Mouse (Mus musculus): ENCODE results near the gene Psme3.
A peak's percentile ranks its signal among the peaks of the same experiment; 100 is the strongest.
"Not testable (repeated sequence)": the region's sequence is repeated elsewhere in the genome, so short reads cannot be mapped to it uniquely, and the experiment has no call there.

The Psme3 gene

GRCm38 (mm10) chr11:101312150-101312549 lies 3.9 kb upstream of the Psme3 start:
- DNase-seq (ENCODE audit: low spot score in 2 of 2): no peak

DNA sequence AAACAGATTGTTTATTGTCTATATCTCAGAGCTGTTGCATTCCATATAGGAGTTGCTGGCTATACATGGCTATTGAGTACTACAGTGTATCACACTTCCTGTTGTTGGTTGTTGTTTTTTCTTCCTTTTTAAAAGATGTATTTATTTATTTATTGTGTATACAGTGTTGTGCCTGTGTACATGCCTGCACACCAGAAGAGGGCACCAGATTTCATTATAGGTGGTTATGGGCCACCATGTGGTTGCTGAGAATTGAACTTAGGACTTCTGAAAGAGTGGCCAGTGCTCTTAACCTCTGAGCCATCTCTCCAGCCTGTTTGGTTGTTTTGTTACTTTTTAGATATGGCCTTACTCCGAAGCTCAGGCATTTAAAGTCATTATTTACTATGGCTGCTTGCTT lies 1.4 kb upstream of the Psme3 start:
- DNase-seq (ENCODE audit: low spot score in 2 of 2): no peak

DNA sequence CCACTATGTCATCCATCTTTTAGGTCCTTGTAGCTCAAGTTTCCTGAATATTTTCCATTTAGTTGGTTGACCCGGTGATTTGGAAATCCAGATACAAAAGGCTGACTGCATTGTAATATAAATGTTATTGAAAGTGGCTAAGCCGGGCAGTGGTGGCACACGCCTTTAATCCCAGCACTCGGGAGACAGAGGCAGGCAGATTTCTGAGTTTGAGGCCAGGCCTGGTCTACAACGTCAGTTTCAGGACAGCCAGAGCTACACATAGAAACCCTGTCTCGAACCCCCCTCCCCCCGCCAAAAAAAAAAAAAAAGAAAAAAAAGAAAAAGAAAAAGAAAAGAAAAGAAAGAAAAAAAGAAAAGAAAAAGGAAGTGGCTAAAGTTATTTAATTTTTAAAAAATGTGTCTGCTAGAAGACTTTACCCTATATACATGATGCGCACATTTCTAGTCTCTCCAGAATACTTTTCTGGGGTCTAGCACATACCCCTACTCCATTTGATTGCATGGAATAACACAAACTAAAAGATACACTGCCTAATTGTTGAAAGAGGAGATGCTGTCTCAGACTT lies 847 bp upstream of the Psme3 start:
- no peak for DNase-seq (ENCODE audit: low spot score in 2 of 2)

GRCm38 (mm10) chr11:101316501-101316917 lies 496 bp downstream of the Psme3 start:
- DNase-seq (ENCODE audit: low spot score in 2 of 2): no peak

DNA sequence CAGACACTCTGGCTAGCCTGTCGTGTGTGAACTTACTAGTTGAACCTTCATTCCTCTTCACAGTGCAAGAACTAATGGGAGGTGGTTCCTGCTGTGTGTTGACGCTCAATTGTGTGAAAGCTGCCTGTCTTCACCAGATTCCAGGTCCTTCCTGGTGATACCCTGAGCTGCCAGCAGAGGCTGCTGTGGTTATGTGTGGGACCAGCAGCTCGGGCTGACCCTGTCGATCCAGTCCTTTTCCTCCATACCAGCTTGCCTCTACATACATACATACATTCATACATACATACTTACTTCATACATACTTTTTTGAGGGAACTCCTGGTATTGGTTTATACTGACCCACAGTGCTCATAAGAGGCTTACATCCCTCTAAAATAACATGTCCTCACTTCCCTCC lies 7.6 kb downstream of the Psme3 start:
- peak; percentile 59 to 61 for DNase-seq (ENCODE audit: low spot score in 2 of 2)

- DNase-seq (ENCODE audit: low spot score in 2 of 2): no peak
These were observed 8.8 kb downstream of the Psme3 start, which contains the start of gene Aoc2 for GRCm38 (mm10) chr11:101324763-101325162. TSS of gene Aoc2 (plus strand) at chr11:101325063.

DNA sequence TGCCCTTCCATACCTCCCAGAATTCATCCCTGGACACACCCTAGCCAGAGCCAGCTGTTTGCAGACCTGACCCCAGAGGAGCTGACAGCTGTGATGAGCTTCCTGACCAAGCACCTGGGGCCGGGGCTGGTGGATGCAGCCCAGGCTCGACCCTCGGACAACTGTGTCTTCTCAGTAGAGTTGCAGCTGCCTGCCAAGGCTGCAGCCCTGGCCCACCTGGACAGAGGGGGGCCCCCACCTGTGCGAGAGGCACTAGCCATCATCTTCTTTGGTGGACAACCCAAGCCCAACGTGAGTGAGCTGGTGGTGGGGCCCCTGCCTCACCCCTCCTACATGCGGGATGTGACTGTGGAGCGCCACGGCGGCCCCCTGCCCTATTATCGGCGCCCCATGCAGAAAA lies 9.2 kb downstream of the Psme3 start:
- not testable (repeated sequence) for DNase-seq (ENCODE audit: low spot score in 2 of 2)

DNA sequence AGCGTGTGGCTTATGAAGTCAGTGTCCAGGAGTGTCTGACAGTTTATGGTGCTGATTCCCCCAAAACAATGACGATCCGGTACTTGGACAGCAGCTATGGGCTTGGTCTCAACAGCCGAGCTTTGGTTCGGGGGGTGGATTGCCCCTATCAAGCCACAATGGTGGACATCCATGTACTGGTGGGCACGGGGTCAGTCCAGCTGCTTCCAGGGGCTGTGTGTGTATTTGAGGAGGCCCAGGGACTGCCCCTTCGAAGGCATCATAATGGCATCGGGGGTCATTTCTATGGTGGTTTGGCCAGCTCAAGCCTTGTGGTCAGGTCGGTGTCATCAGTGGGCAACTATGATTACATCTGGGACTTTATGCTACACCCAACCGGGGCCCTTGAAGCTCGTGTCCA lies 10.1 kb downstream of the Psme3 start:
- DNase-seq (ENCODE audit: low spot score in 2 of 2): no peak

- no peak for DNase-seq (ENCODE audit: low spot score in 2 of 2)
These were observed 11.3 kb downstream of the Psme3 start for GRCm38 (mm10) chr11:101327311-101327710.

- DNase-seq (ENCODE audit: low spot score in 2 of 2): peak in 1 of 2 experiments; percentile 22
These were observed 13.1 kb downstream of the Psme3 start for GRCm38 (mm10) chr11:101328941-101329635.

GRCm38 (mm10) chr11:101330371-101330924 lies 14.4 kb downstream of the Psme3 start, which contains the start of gene Aoc3:
TSS of gene Aoc3 (plus strand) at chr11:101330605.
- no peak for DNase-seq (ENCODE audit: low spot score in 2 of 2)

- not testable (repeated sequence) for DNase-seq (ENCODE audit: low spot score in 2 of 2)
These were observed 14.9 kb downstream of the Psme3 start for GRCm38 (mm10) chr11:101330961-101331360.

GRCm38 (mm10) chr11:101332537-101332936 lies 16.5 kb downstream of the Psme3 start:
- DNase-seq (ENCODE audit: low spot score in 2 of 2): no peak

DNA sequence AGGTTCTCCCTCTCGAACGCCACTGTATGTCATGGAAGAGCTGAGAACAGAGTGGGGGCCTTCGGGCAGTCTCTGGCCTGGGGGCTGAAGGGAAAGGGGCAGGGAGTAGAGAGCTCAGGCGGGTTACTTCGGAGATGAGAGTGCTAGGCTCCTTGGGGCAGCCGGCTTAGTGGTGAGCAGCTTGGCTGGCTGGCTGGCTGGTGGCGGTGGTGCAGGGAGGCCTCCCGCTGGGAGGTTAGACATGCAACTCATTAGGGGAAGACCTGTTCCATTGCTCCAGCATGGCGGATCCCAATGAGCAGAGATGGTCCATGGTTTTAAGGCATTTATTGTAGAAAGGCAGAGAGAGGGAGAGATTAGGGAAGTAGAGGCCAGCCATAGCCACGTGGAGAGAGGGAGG lies 18.0 kb downstream of the Psme3 start:
- DNase-seq (ENCODE audit: low spot score in 2 of 2): no peak

DNA sequence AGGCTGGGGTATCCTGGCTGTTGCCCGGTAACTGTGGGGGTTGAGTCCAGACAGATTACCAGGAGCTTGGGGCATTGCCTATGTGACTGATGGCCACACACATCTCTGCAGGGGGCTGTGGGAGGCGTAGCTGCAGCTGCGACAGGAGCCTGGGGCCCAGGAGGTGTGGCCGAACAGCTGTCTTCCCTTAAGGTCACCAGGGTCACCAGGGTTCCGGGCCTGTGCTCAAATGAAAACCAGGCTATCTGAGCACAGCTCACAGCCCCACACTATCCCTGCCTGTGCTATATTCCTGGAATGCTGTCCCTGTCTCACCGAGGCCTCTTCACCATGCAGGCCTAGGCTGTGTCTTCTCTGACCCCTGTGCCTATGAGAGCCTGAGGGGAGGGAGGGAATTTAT lies 18.5 kb downstream of the Psme3 start:
- no peak for DNase-seq (ENCODE audit: low spot score in 2 of 2)

GRCm38 (mm10) chr11:101335685-101336084 lies 19.7 kb downstream of the Psme3 start:
- DNase-seq (ENCODE audit: low spot score in 2 of 2): no peak

- DNase-seq (ENCODE audit: low spot score in 2 of 2): no peak
These were observed 22.2 kb downstream of the Psme3 start for GRCm38 (mm10) chr11:101338123-101338760.

DNA sequence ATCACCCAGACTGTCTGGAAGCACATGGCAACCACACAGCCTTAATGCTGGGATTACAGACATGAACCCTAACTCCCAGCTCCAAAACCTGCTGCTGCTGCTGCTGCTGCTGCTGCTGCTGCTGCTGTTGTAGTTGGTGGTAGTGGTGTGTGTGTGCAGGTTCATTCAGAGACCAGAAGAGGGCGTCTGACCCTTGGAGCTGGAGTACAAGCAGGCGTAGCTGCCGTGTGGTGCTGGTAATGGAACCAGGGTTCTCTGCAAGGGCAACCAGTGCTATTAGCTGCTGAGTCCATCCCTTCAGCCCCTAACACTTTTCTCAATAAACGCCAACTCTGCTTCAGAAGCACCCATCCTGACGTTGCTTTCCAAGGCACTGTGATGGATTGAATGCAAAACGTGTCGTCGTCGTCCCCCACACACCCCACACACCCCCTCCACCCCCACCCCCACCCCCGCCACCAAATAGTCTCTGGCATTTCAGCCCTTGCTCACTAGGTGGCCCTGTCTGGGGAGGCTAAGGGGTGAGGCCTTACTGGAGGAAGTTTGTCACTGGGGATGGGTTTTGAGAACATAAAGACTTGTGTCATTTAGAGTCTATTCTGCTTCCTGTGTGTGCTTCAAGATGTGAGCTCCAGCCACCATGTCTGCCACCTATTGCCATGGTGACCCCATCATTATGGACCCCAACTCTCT lies 31.2 kb downstream of the Psme3 start:
- no peak for DNase-seq (ENCODE audit: low spot score in 2 of 2)

DNA sequence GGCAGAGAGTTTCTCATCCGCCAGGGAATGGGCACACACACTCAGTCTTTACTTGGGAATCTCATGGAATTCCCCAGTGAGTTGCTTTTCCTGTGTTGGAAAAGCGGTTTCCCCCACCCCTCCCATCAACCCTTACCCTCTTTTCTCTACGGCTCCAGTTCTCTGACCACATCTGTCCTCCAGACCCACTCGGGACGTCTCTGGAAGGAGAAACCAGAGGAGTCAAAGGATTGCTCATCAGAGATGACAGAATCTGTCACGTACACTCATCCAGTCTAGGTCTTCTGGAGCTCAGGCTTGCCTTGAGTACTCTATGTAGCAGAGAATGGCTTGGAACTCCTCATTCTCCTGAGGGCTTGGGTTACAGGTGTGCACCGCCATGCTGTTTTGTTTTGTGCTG lies 32.8 kb downstream of the Psme3 start:
- DNase-seq (ENCODE audit: low spot score in 2 of 2): no peak

GRCm38 (mm10) chr11:101349216-101349615 lies 33.2 kb downstream of the Psme3 start:
- no peak for DNase-seq (ENCODE audit: low spot score in 2 of 2)

GRCm38 (mm10) chr11:101351100-101351720 lies 35.2 kb downstream of the Psme3 start:
- DNase-seq (ENCODE audit: low spot score in 2 of 2): no peak

DNA sequence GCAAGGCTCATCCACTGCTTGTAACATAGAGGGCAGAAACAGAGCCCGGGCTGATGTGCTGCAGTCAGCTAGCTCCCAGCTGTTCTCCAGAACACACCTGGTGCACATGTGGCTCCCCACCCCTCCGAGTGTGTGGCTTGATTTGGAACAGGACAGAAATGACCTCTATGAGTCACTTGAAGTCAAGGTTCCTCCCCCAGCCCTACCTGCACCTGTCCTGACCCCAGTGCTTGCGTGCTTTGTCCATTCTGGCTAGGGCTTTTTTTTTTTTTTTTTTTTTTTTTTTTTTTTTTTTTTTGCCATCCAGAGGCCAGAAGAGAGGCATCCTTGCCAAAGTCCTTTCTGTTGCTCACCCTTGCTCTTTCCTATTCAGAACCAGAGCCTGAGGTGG lies 35.7 kb downstream of the Psme3 start:
- no peak for DNase-seq (ENCODE audit: low spot score in 2 of 2)
